Mouse (Mus musculus): Measurements from ENCODE around the gene Ccdc88a.

DNA sequence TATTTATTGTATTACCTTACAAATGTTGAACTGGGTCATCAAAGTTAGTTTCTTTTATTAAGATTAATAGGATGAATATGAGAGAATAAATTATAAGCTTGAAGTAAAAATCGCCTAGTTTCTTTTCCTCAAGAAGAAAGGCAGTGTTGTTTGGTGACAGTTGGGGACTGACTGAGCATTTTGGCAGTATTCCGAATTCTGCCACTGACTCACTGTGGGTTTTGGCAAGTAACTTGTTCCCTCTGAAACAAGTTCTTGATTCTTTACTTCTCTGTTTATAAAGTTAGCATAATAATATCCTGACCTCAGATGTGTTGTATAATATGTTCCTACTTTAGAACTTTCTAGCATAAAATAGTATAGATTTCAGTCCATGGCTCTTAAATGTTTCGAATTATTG lies 55.3 kb downstream of the Ccdc88a start:
- TF ChIP-seq MAX (IDR thresholded peaks at IDR 0.05; ENCODE audit: low read length): no peak
- TF ChIP-seq TAL1 (IDR thresholded peaks at IDR 0.05; ENCODE audit: low read length): no peak
- TF ChIP-seq POLR2A (IDR thresholded peaks at IDR 0.05; ENCODE audit: control insufficient read depth in 1 of 2, insufficient read depth in 1 of 2, low read depth in 1 of 2, low read length in 2 of 2, poor library complexity in 1 of 2): no peak
- no peak for TF ChIP-seq CTCF (IDR thresholded peaks at IDR 0.05 in 2 of 3, conservative IDR thresholded peaks at IDR 0.05 in 1 of 3; ENCODE audit: control insufficient read depth in 1 of 3, insufficient read depth in 1 of 3, low read depth in 2 of 3, low read length in 3 of 3, poor library complexity in 1 of 3, severe bottlenecking in 1 of 3)
- TF ChIP-seq RCOR1 (IDR thresholded peaks at IDR 0.05; ENCODE audit: low read depth, low read length): peak; percentile 64
- no peak for TF ChIP-seq ELF1 (IDR thresholded peaks at IDR 0.05; ENCODE audit: low read depth, low read length)
- 0 out of 2 replicates have a peak, but pooled peaks have one; percentile 17 for TF ChIP-seq TBP (IDR thresholded peaks at IDR 0.05; ENCODE audit: low read depth, low read length)
- no peak for TF ChIP-seq NRF1 (IDR thresholded peaks at IDR 0.05; ENCODE audit: insufficient read depth, low read depth, low read length, poor library complexity, severe bottlenecking)

Measured in MEL (cell line).